Mouse (Mus musculus): ENCODE results near the gene Rbfox1. TPM values are rescaled to one million over a fixed set of nuclear protein-coding genes. Genes with fewer than 3 reads are reported as not detected.

Rbfox1 gene
- polyA plus RNA-seq, 1 experiment from 2014 or later: 2.2 TPM

- 28% methylated on average over 3 of the region's 3 CpGs for WGBS
Observed at GRCm38 (mm10) chr16:7115945-7116344, 1230.8 kb downstream of the Rbfox1 start.

GRCm38 (mm10) chr16:7129591-7129990 lies 1244.4 kb downstream of the Rbfox1 start:
- H3K4me1 ChIP-seq (replicated peaks): peaks cover 3% of the 10 kb centered on the region; the same call in 1 of the 2 replicates
- H3K27ac ChIP-seq (ENCODE audit: poor library complexity, severe bottlenecking): no peak overlapping the region
- 59% methylated on average over 5 of the region's 5 CpGs for WGBS
- no peaks in the 10 kb centered on the region for H3K36me3 ChIP-seq
- no peak overlapping the region for H3K9ac ChIP-seq
- H3K9me3 ChIP-seq (replicated peaks): no peaks in the 10 kb centered on the region
- no peak overlapping the region for H3K4me2 ChIP-seq
- no peaks in the 10 kb centered on the region for H3K27me3 ChIP-seq (replicated peaks)
- no peak for ATAC-seq (ENCODE audit: insufficient number of reproducible peaks, low FRiP score)
- no peak overlapping the region for H3K4me3 ChIP-seq

More at GRCm38 (mm10) chr16:7115945-7116344, 1230.8 kb downstream of the Rbfox1 start:
- no peak overlapping the region for H3K4me2 ChIP-seq
- no peak overlapping the region for H3K4me3 ChIP-seq
- no peak overlapping the region for H3K27ac ChIP-seq (ENCODE audit: poor library complexity, severe bottlenecking)
- ATAC-seq (ENCODE audit: insufficient number of reproducible peaks, low FRiP score): peak; percentile 45; the same call in 1 of the 2 replicates
- no peaks in the 10 kb centered on the region for H3K27me3 ChIP-seq (replicated peaks)
- H3K9me3 ChIP-seq (replicated peaks): no peaks in the 10 kb centered on the region
- no peak overlapping the region for H3K9ac ChIP-seq
- no peaks in the 10 kb centered on the region for H3K36me3 ChIP-seq
- H3K4me1 ChIP-seq (replicated peaks): peaks cover 17% of the 10 kb centered on the region

GRCm38 (mm10) chr16:7132434-7132833 lies 1247.3 kb downstream of the Rbfox1 start:
- Histone ChIP-seq H3K4me1 (replicated peaks) (peaks cover 3% of the 10 kb centered on the region; the same call in 1 of the 2 replicates), H3K9ac (no peak overlapping the region), H3K9me3 (replicated peaks) (no peaks in the 10 kb centered on the region), H3K36me3 (no peaks in the 10 kb centered on the region), H3K4me2 (no peak overlapping the region), H3K27ac (ENCODE audit: poor library complexity, severe bottlenecking) (no peak overlapping the region), H3K4me3 (no peak overlapping the region), H3K27me3 (replicated peaks) (no peaks in the 10 kb centered on the region; the same call in 1 of the 2 replicates)
- no peak for ATAC-seq (ENCODE audit: insufficient number of reproducible peaks, low FRiP score)
- WGBS: 45% methylated on average over 1 of the region's 1 CpGs

- no peak for ATAC-seq (ENCODE audit: insufficient number of reproducible peaks, low FRiP score)
- no peak overlapping the region for H3K9ac ChIP-seq
- H3K27me3 ChIP-seq (replicated peaks): no peaks in the 10 kb centered on the region; the same call in none of the 2 replicates
- peaks cover 15% of the 10 kb centered on the region for H3K4me1 ChIP-seq (replicated peaks)
- H3K27ac ChIP-seq (ENCODE audit: poor library complexity, severe bottlenecking): no peak overlapping the region
- H3K4me3 ChIP-seq: no peak overlapping the region
- WGBS: 49% methylated on average over 1 of the region's 1 CpGs
- no peak overlapping the region for H3K4me2 ChIP-seq
- H3K36me3 ChIP-seq: no peaks in the 10 kb centered on the region
- no peaks in the 10 kb centered on the region for H3K9me3 ChIP-seq (replicated peaks)
Observed at GRCm38 (mm10) chr16:7136971-7137370, 1251.8 kb downstream of the Rbfox1 start.

GRCm38 (mm10) chr16:7139480-7139879 lies 1254.3 kb downstream of the Rbfox1 start:
- Histone ChIP-seq H3K4me1 (replicated peaks) (peaks cover 15% of the 10 kb centered on the region), H3K36me3 (no peaks in the 10 kb centered on the region), H3K9me3 (replicated peaks) (no peaks in the 10 kb centered on the region), H3K27me3 (replicated peaks) (no peaks in the 10 kb centered on the region; the same call in none of the 2 replicates), H3K4me2 (no peak overlapping the region), H3K27ac (ENCODE audit: poor library complexity, severe bottlenecking) (no peak overlapping the region), H3K9ac (no peak overlapping the region), H3K4me3 (no peak overlapping the region)
- no peak for ATAC-seq (ENCODE audit: insufficient number of reproducible peaks, low FRiP score)
- 75% methylated on average over 2 of the region's 2 CpGs for WGBS

GRCm38 (mm10) chr16:7140909-7141308 lies 1255.8 kb downstream of the Rbfox1 start:
- peak overlapping the region; percentile 27; the same call in 1 of the 2 replicates for H3K4me2 ChIP-seq

GRCm38 (mm10) chr16:7145505-7145904 lies 1260.3 kb downstream of the Rbfox1 start:
- Histone ChIP-seq H3K27me3 (replicated peaks) (no peaks in the 10 kb centered on the region), H3K4me3 (no peak overlapping the region), H3K4me2 (no peak overlapping the region), H3K4me1 (replicated peaks) (peaks cover 31% of the 10 kb centered on the region), H3K9ac (no peak overlapping the region), H3K27ac (ENCODE audit: poor library complexity, severe bottlenecking) (no peak overlapping the region), H3K9me3 (replicated peaks) (no peaks in the 10 kb centered on the region), H3K36me3 (no peaks in the 10 kb centered on the region)
- ATAC-seq (ENCODE audit: insufficient number of reproducible peaks, low FRiP score): no peak
- WGBS: 60% methylated on average over 10 of the region's 10 CpGs

More at GRCm38 (mm10) chr16:7140909-7141308, 1255.8 kb downstream of the Rbfox1 start:
- no peak overlapping the region; the same call in 1 of the 2 replicates for H3K27ac ChIP-seq (ENCODE audit: poor library complexity, severe bottlenecking)
- 10% methylated on average over 8 of the region's 8 CpGs for WGBS
- no peaks in the 10 kb centered on the region for H3K9me3 ChIP-seq (replicated peaks)
- H3K4me1 ChIP-seq (replicated peaks): peaks cover 15% of the 10 kb centered on the region
- no peaks in the 10 kb centered on the region; the same call in none of the 2 replicates for H3K27me3 ChIP-seq (replicated peaks)
- H3K36me3 ChIP-seq: no peaks in the 10 kb centered on the region
- no peak; the same call in 1 of the 2 replicates for ATAC-seq (ENCODE audit: insufficient number of reproducible peaks, low FRiP score)
- no peak overlapping the region for H3K4me3 ChIP-seq
- H3K9ac ChIP-seq: no peak overlapping the region

- no peak overlapping the region for H3K27ac ChIP-seq (ENCODE audit: poor library complexity, severe bottlenecking)
- no peaks in the 10 kb centered on the region for H3K27me3 ChIP-seq (replicated peaks)
- no peak overlapping the region for H3K4me3 ChIP-seq
- H3K36me3 ChIP-seq: no peaks in the 10 kb centered on the region
- H3K4me2 ChIP-seq: no peak overlapping the region
- H3K4me1 ChIP-seq (replicated peaks): peaks cover 24% of the 10 kb centered on the region
- no peak overlapping the region for H3K9ac ChIP-seq
- no peaks in the 10 kb centered on the region for H3K9me3 ChIP-seq (replicated peaks)
- WGBS: 37% methylated on average over 6 of the region's 6 CpGs
- ATAC-seq (ENCODE audit: insufficient number of reproducible peaks, low FRiP score): no peak
Observed at GRCm38 (mm10) chr16:7146454-7146853, 1261.3 kb downstream of the Rbfox1 start.

- peaks cover 21% of the 10 kb centered on the region for H3K4me1 ChIP-seq (replicated peaks)
- H3K4me2 ChIP-seq: no peak overlapping the region
- H3K36me3 ChIP-seq: no peaks in the 10 kb centered on the region
- 78% methylated on average over 2 of the region's 2 CpGs for WGBS
- no peak overlapping the region for H3K4me3 ChIP-seq
- H3K9me3 ChIP-seq (replicated peaks): no peaks in the 10 kb centered on the region
- ATAC-seq (ENCODE audit: insufficient number of reproducible peaks, low FRiP score): no peak
- H3K27me3 ChIP-seq (replicated peaks): no peaks in the 10 kb centered on the region
- no peak overlapping the region for H3K27ac ChIP-seq (ENCODE audit: poor library complexity, severe bottlenecking)
- no peak overlapping the region for H3K9ac ChIP-seq
Observed at GRCm38 (mm10) chr16:7147884-7148283, 1262.7 kb downstream of the Rbfox1 start.

- peaks cover 26% of the 10 kb centered on the region for H3K4me1 ChIP-seq (replicated peaks)
- H3K27ac ChIP-seq (ENCODE audit: poor library complexity, severe bottlenecking): no peak overlapping the region
- H3K4me2 ChIP-seq: no peak overlapping the region
- H3K36me3 ChIP-seq: no peaks in the 10 kb centered on the region
- no peaks in the 10 kb centered on the region for H3K9me3 ChIP-seq (replicated peaks)
- no peaks in the 10 kb centered on the region for H3K27me3 ChIP-seq (replicated peaks)
- H3K4me3 ChIP-seq: no peak overlapping the region
- WGBS: 77% methylated on average over 16 of the region's 16 CpGs
- no peak for ATAC-seq (ENCODE audit: insufficient number of reproducible peaks, low FRiP score)
- no peak overlapping the region for H3K9ac ChIP-seq
Observed at GRCm38 (mm10) chr16:7149106-7149899, 1264.1 kb downstream of the Rbfox1 start.

- Histone ChIP-seq H3K27ac (ENCODE audit: poor library complexity, severe bottlenecking) (peak overlapping the region; percentile 27), H3K4me2 (peak overlapping the region; percentile 10; the same call in 1 of the 2 replicates), H3K9ac (no peak overlapping the region), H3K9me3 (replicated peaks) (no peaks in the 10 kb centered on the region), H3K4me1 (replicated peaks) (peaks cover 33% of the 10 kb centered on the region), H3K36me3 (no peaks in the 10 kb centered on the region), H3K4me3 (no peak overlapping the region), H3K27me3 (replicated peaks) (peaks cover 4% of the 10 kb centered on the region; the same call in 1 of the 2 replicates)
- 38% methylated on average over 8 of the region's 8 CpGs for WGBS
- ATAC-seq (ENCODE audit: insufficient number of reproducible peaks, low FRiP score): peak; percentile 82
Observed at GRCm38 (mm10) chr16:7150201-7150791, 1265.1 kb downstream of the Rbfox1 start.
